Mouse (Mus musculus): ENCODE data around the gene Prss57.

Gene Prss57

GRCm38 (mm10) chr10:79755854-79756253 lies 34.9 kb downstream of the Prss57 start:
- DNase-seq (ENCODE audit: low read depth, low spot score), result no peak

- no peak for DNase-seq (ENCODE audit: low read depth, low spot score)
Measured at GRCm38 (mm10) chr10:79754856-79755516, 35.8 kb downstream of the Prss57 start, which contains the start of gene Fgf22. Fgf22 (plus strand) TSS chr10:79755076.

GRCm38 (mm10) chr10:79748496-79748895 lies 42.3 kb downstream of the Prss57 start:
- DNase-seq (ENCODE audit: low read depth, low spot score), result no peak

GRCm38 (mm10) chr10:79746774-79747151 lies 44.0 kb downstream of the Prss57 start:
- DNase-seq (ENCODE audit: low read depth, low spot score), result no peak

- DNase-seq (ENCODE audit: low read depth, low spot score), result peak; percentile 99
Measured at GRCm38 (mm10) chr10:79745898-79746773, 44.6 kb downstream of the Prss57 start, which contains the start of gene Polrmt. Polrmt (minus strand) TSS chr10:79746581.

- no peak for DNase-seq (ENCODE audit: low read depth, low spot score)
Measured at GRCm38 (mm10) chr10:79745411-79745810, 45.4 kb downstream of the Prss57 start.

GRCm38 (mm10) chr10:79743650-79744365 lies 47.0 kb downstream of the Prss57 start:
- DNase-seq (ENCODE audit: low read depth, low spot score), result no peak

- DNase-seq (ENCODE audit: low read depth, low spot score), result no peak
Measured at GRCm38 (mm10) chr10:79743161-79743560, 47.6 kb downstream of the Prss57 start.

GRCm38 (mm10) chr10:79740863-79741262 lies 49.9 kb downstream of the Prss57 start:
- no peak for DNase-seq (ENCODE audit: low read depth, low spot score)

- DNase-seq (ENCODE audit: low read depth, low spot score), result no peak
Measured at GRCm38 (mm10) chr10:79739234-79739633, 51.5 kb downstream of the Prss57 start.

GRCm38 (mm10) chr10:79738259-79738658 lies 52.5 kb downstream of the Prss57 start:
- DNase-seq (ENCODE audit: low read depth, low spot score), result no peak

GRCm38 (mm10) chr10:79736706-79737105 lies 54.1 kb downstream of the Prss57 start:
- no peak for DNase-seq (ENCODE audit: low read depth, low spot score)

- DNase-seq (ENCODE audit: low read depth, low spot score), result no peak
Measured at GRCm38 (mm10) chr10:79735361-79735760, 55.4 kb downstream of the Prss57 start.

- DNase-seq (ENCODE audit: low read depth, low spot score), result no peak
Measured at GRCm38 (mm10) chr10:79733847-79734246, 56.9 kb downstream of the Prss57 start.

- DNase-seq (ENCODE audit: low read depth, low spot score), result no peak
Measured at GRCm38 (mm10) chr10:79732500-79732899, 58.3 kb downstream of the Prss57 start.

Measured in skeletal muscle tissue, adult 2 months (tissue).